Mouse (Mus musculus) testis, adult 2 months (tissue): Measurements from ENCODE around the gene Kcnk13.

Source experiments
- CTCF ChIP-seq: fragments of 200-500 bp; IDR thresholded peaks from 2 replicates; pipeline ENCODE4 v1.5.1; 2012; ENCODE audit warnings: low read depth, mild to moderate bottlenecking, inconsistent platforms, low read length, moderate library complexity; ENCODE audit not compliant: control insufficient read depth, insufficient read depth, insufficient replicate concordance
- POLR2A ChIP-seq: fragments of 200-500 bp; IDR thresholded peaks from 2 replicates; pipeline ENCODE4 v1.6.1; 2012; ENCODE audit warnings: low read depth, mild to moderate bottlenecking, inconsistent platforms, low read length, moderate library complexity; ENCODE audit not compliant: control insufficient read depth

GRCm38 (mm10) chr12:100075715-100076114 is 111.4 kb downstream of the Kcnk13 start:
- TF ChIP-seq CTCF = no peak
- TF ChIP-seq POLR2A = no peak
